Mouse (Mus musculus) heart, adult 18-20 months (tissue): ENCODE results near the gene Spin2e. TPM values are rescaled to one million over a fixed set of nuclear protein-coding genes. Genes with fewer than 3 reads are reported as not detected.
"Not testable (repeated sequence)": the region's sequence is repeated elsewhere in the genome, so short reads cannot be mapped to it uniquely, and the experiment has no call there.

Source experiments
- DNase-seq, 2 experiments: peaks; one replicate each; pipeline ENCODE4 v3.0.0; 2021 to 2022; ENCODE audit warnings: mixed read lengths in 1 of 2
- long read RNA-seq, 2 experiments: library from polyadenylated mRNA; stranded (forward); transcript quantifications; one replicate each; pipeline ENCODE4 v2.0.0; 2021
- total RNA-seq, 2 experiments: library from RNA; stranded (reverse); gene quantifications; 2 replicates each; pipeline ENCODE4 v1.2.3; 2021

Gene Spin2e
- total RNA-seq, result not detected
- long read RNA-seq, experiment 1, result 0 reads
- long read RNA-seq, experiment 2, result 0 reads

- not testable (repeated sequence) for DNase-seq
Measured at GRCm38 (mm10) chrX:31618820-31619219, at the start of gene Spin2e. Gene Spin2e, minus strand, starts transcription at chrX:31618920.

GRCm38 (mm10) chrX:31574183-31574582, 44.5 kb downstream of the Spin2e start, which contains the start of gene Gm21883:
Gene Gm21883, minus strand, starts transcription at chrX:31574283.
- not testable (repeated sequence) for DNase-seq

Other genes starting within 250 kb of the Spin2e start
- gene Btbd35f19, start 235.0 kb downstream of the Spin2e start, total RNA-seq, result not detected
- gene Gm21883, start 44.6 kb downstream of the Spin2e start, total RNA-seq, result not detected
- not detected for gene Btbd35f25, start 98.2 kb upstream of the Spin2e start, total RNA-seq